Mouse (Mus musculus): ENCODE data around the gene Sdk2.

Sdk2 gene

GRCm38 (mm10) chr11:113993921-113994320 lies 72.9 kb downstream of the Sdk2 start:
- no peak for DNase-seq (ENCODE audit: extremely low read depth, low read depth, low spot score)

GRCm38 (mm10) chr11:113992894-113993293 lies 74.0 kb downstream of the Sdk2 start:
- DNase-seq (ENCODE audit: extremely low read depth, low read depth, low spot score), result no peak

GRCm38 (mm10) chr11:113991886-113992285 lies 75.0 kb downstream of the Sdk2 start:
- DNase-seq (ENCODE audit: extremely low read depth, low read depth, low spot score), result no peak

- no peak for DNase-seq (ENCODE audit: extremely low read depth, low read depth, low spot score)
Observed at GRCm38 (mm10) chr11:113990466-113990865, 76.4 kb downstream of the Sdk2 start.

- no peak for DNase-seq (ENCODE audit: extremely low read depth, low read depth, low spot score)
Observed at GRCm38 (mm10) chr11:113990065-113990464, 76.8 kb downstream of the Sdk2 start.

GRCm38 (mm10) chr11:113985826-113986416 lies 80.9 kb downstream of the Sdk2 start:
- no peak for DNase-seq (ENCODE audit: extremely low read depth, low read depth, low spot score)

- no peak for DNase-seq (ENCODE audit: extremely low read depth, low read depth, low spot score)
Observed at GRCm38 (mm10) chr11:113981732-113982503, 84.9 kb downstream of the Sdk2 start.

GRCm38 (mm10) chr11:113981088-113981487 lies 85.8 kb downstream of the Sdk2 start:
- DNase-seq (ENCODE audit: extremely low read depth, low read depth, low spot score), result peak; percentile 34

- DNase-seq (ENCODE audit: extremely low read depth, low read depth, low spot score), result no peak
Observed at GRCm38 (mm10) chr11:113978318-113978717, 88.5 kb downstream of the Sdk2 start.

- DNase-seq (ENCODE audit: extremely low read depth, low read depth, low spot score), result no peak
Observed at GRCm38 (mm10) chr11:113975667-113975970, 91.2 kb downstream of the Sdk2 start.

- no peak for DNase-seq (ENCODE audit: extremely low read depth, low read depth, low spot score)
Observed at GRCm38 (mm10) chr11:113974876-113975666, 91.8 kb downstream of the Sdk2 start.

GRCm38 (mm10) chr11:113972517-113972872 lies 94.4 kb downstream of the Sdk2 start:
- no peak for DNase-seq (ENCODE audit: extremely low read depth, low read depth, low spot score)

- DNase-seq (ENCODE audit: extremely low read depth, low read depth, low spot score), result no peak
Observed at GRCm38 (mm10) chr11:113971609-113972516, 95.0 kb downstream of the Sdk2 start.

- DNase-seq (ENCODE audit: extremely low read depth, low read depth, low spot score), result no peak
Observed at GRCm38 (mm10) chr11:113970026-113970425, 96.8 kb downstream of the Sdk2 start.

- DNase-seq (ENCODE audit: extremely low read depth, low read depth, low spot score), result no peak
Observed at GRCm38 (mm10) chr11:113965214-113965613, 101.6 kb downstream of the Sdk2 start.

GRCm38 (mm10) chr11:113962751-113963150 lies 104.1 kb downstream of the Sdk2 start:
- DNase-seq (ENCODE audit: extremely low read depth, low read depth, low spot score), result no peak

GRCm38 (mm10) chr11:113951616-113951988 lies 115.2 kb downstream of the Sdk2 start:
- no peak for DNase-seq (ENCODE audit: extremely low read depth, low read depth, low spot score)

- DNase-seq (ENCODE audit: extremely low read depth, low read depth, low spot score), result no peak
Observed at GRCm38 (mm10) chr11:113950904-113951615, 115.8 kb downstream of the Sdk2 start.

GRCm38 (mm10) chr11:113948676-113949075 lies 118.2 kb downstream of the Sdk2 start:
- no peak for DNase-seq (ENCODE audit: extremely low read depth, low read depth, low spot score)

- no peak for DNase-seq (ENCODE audit: extremely low read depth, low read depth, low spot score)
Observed at GRCm38 (mm10) chr11:113942101-113942735, 124.6 kb downstream of the Sdk2 start.

Data from fat pad, adult 2 months (tissue).